Mouse (Mus musculus) MEL (cell line): ENCODE data around the gene Dpep1. TPM values are rescaled to one million over a fixed set of nuclear protein-coding genes. Genes with fewer than 3 reads are reported as not detected.
A peak's percentile ranks its signal among the peaks of the same experiment; 100 is the strongest.

Experiments used
- DNase-seq: peaks from one replicate; pipeline ENCODE4 v3.0.0; 2011; ENCODE audit warnings: low read depth, low spot score
- H3K27ac ChIP-seq: 2 replicates; pipeline ENCODE4 v1.5.1; 2012; ENCODE audit warnings: low read depth, mild to moderate bottlenecking, control low read depth, low read length, moderate library complexity; ENCODE audit not compliant: control insufficient read depth
- H3K27me3 ChIP-seq, 2 experiments: fragments of 150-350 bp in 1 of 2; sonication (generic) in 1 of 2; 2 replicates each; pipeline ENCODE4 v1.6.1; 2012; ENCODE audit warnings: low read length in 2 of 2, mild to moderate bottlenecking in 2 of 2, improper control_type of control experiment in 1 of 2, moderate library complexity in 1 of 2; ENCODE audit not compliant: insufficient read depth in 2 of 2, control insufficient read depth in 1 of 2
- H3K36me3 ChIP-seq, 2 experiments: 2 replicates each; pipeline ENCODE4 v1.6.1; 2012 to 2014; ENCODE audit warnings: low read length in 2 of 2, improper control_type of control experiment in 1 of 2, inconsistent platforms in 1 of 2, mild to moderate bottlenecking in 1 of 2; ENCODE audit not compliant: insufficient read depth in 2 of 2, control insufficient read depth in 1 of 2
- H3K4me1 ChIP-seq, 2 experiments: fragments of 150-350 bp in 1 of 2; sonication (generic) in 1 of 2; 2 replicates each; pipeline ENCODE4 v1.6.1; 2012; ENCODE audit warnings: low read length in 2 of 2, improper control_type of control experiment in 1 of 2, mild to moderate bottlenecking in 1 of 2; ENCODE audit not compliant: insufficient read depth in 2 of 2, control insufficient read depth in 1 of 2
- H3K4me3 ChIP-seq, 2 experiments: fragments of 150-350 bp in 1 of 2; sonication (generic) in 1 of 2; 2 replicates each; pipeline ENCODE4 v1.5.1; 2012; ENCODE audit warnings: low read depth in 2 of 2, low read length in 2 of 2, mild to moderate bottlenecking in 2 of 2, moderate library complexity in 2 of 2, control low read depth in 1 of 2, improper control_type of control experiment in 1 of 2; ENCODE audit not compliant: control insufficient read depth in 1 of 2, insufficient read depth in 1 of 2
- H3K79me2 ChIP-seq: 2 replicates; pipeline ENCODE4 v1.6.1; 2012; ENCODE audit warnings: mild to moderate bottlenecking, low read length, moderate library complexity; ENCODE audit not compliant: control insufficient read depth, poor library complexity, insufficient read depth
- H3K9ac ChIP-seq: 2 replicates; pipeline ENCODE4 v1.6.1; 2012; ENCODE audit warnings: low read depth, mild to moderate bottlenecking, control low read depth, low read length, moderate library complexity; ENCODE audit not compliant: control insufficient read depth, poor library complexity, severe bottlenecking
- H3K9me3 ChIP-seq: fragments of 150-350 bp; sonication (generic); replicated peaks from 2 replicates; pipeline ENCODE4 v1.6.1; 2012; ENCODE audit warnings: mild to moderate bottlenecking, low read length, improper control_type of control experiment, moderate library complexity; ENCODE audit not compliant: insufficient read depth
- BHLHE40 ChIP-seq: IDR thresholded peaks from 2 replicates; pipeline ENCODE4 v1.6.1; 2012; ENCODE audit warnings: low read depth, mild to moderate bottlenecking, inconsistent platforms, low read length, improper control_type of control experiment, borderline replicate concordance
- CTCF ChIP-seq, 3 experiments: IDR thresholded peaks in 2 of 3; conservative IDR thresholded peaks in 1 of 3; 2 replicates each; pipeline ENCODE4 v1.5.1; 2011 to 2012; ENCODE audit warnings: low read length in 3 of 3, low read depth in 2 of 3, mild to moderate bottlenecking in 2 of 3, improper control_type of control experiment in 1 of 3, inconsistent platforms in 1 of 3, mixed read lengths in 1 of 3, moderate library complexity in 1 of 3; ENCODE audit not compliant: control insufficient read depth in 1 of 3, insufficient read depth in 1 of 3, poor library complexity in 1 of 3, severe bottlenecking in 1 of 3
- E2F4 ChIP-seq: IDR thresholded peaks from 2 replicates; pipeline ENCODE4 v1.6.1; 2011; ENCODE audit warnings: low read depth, low read length, improper control_type of control experiment, borderline replicate concordance
- ELF1 ChIP-seq: IDR thresholded peaks from 2 replicates; pipeline ENCODE4 v1.6.1; 2014; ENCODE audit warnings: low read depth, mild to moderate bottlenecking, inconsistent platforms, low read length, improper control_type of control experiment, moderate library complexity
- EP300 ChIP-seq, 2 experiments: IDR thresholded peaks; 2 replicates each; pipeline ENCODE4 v1.6.1; 2011; ENCODE audit warnings: improper control_type of control experiment in 2 of 2, low read length in 2 of 2, low read depth in 1 of 2, mild to moderate bottlenecking in 1 of 2
- GATA1 ChIP-seq: IDR thresholded peaks from 2 replicates; pipeline ENCODE4 v1.6.1; 2011; ENCODE audit warnings: low read depth, low read length, improper control_type of control experiment
- HCFC1 ChIP-seq: IDR thresholded peaks from 2 replicates; pipeline ENCODE4 v1.6.1; 2012; ENCODE audit warnings: low read depth, mild to moderate bottlenecking, inconsistent platforms, low read length, improper control_type of control experiment, moderate library complexity
- JUND ChIP-seq: IDR thresholded peaks from 2 replicates; pipeline ENCODE4 v1.6.1; 2011; ENCODE audit warnings: low read depth, mild to moderate bottlenecking, improper control_type of control experiment, low read length
- MAFK ChIP-seq: IDR thresholded peaks from 2 replicates; pipeline ENCODE4 v1.6.1; 2011; ENCODE audit warnings: low read depth, mild to moderate bottlenecking, low read length, improper control_type of control experiment, borderline replicate concordance
- MAX ChIP-seq: IDR thresholded peaks from 2 replicates; pipeline ENCODE4 v1.6.1; 2011; ENCODE audit warnings: low read length, improper control_type of control experiment
- MAZ ChIP-seq: IDR thresholded peaks from 2 replicates; pipeline ENCODE4 v1.6.1; 2012; ENCODE audit warnings: low read depth, mild to moderate bottlenecking, inconsistent platforms, low read length, improper control_type of control experiment
- MEF2A ChIP-seq: IDR thresholded peaks from 2 replicates; pipeline ENCODE4 v1.6.1; 2014; ENCODE audit warnings: low read depth, mild to moderate bottlenecking, inconsistent platforms, low read length, improper control_type of control experiment; ENCODE audit not compliant: poor library complexity, insufficient replicate concordance, severe bottlenecking; ENCODE audit errors: extremely low read depth
- MXI1 ChIP-seq: IDR thresholded peaks from 2 replicates; pipeline ENCODE4 v1.6.1; 2011; ENCODE audit warnings: mild to moderate bottlenecking, low read depth, low read length, improper control_type of control experiment
- NELFE ChIP-seq: IDR thresholded peaks from 2 replicates; pipeline ENCODE4 v1.6.1; 2011; ENCODE audit warnings: low read depth, low read length, improper control_type of control experiment
- POLR2A ChIP-seq, 2 experiments: IDR thresholded peaks; 2 replicates each; pipeline ENCODE4 v1.6.1; 2011 to 2012; ENCODE audit warnings: low read length in 2 of 2, mild to moderate bottlenecking in 2 of 2, control low read depth in 1 of 2, improper control_type of control experiment in 1 of 2, low read depth in 1 of 2, moderate library complexity in 1 of 2; ENCODE audit not compliant: control insufficient read depth in 1 of 2, insufficient read depth in 1 of 2, poor library complexity in 1 of 2
- POLR2AphosphoS2 ChIP-seq: IDR thresholded peaks from 2 replicates; pipeline ENCODE4 v1.6.1; 2011; ENCODE audit warnings: low read length, improper control_type of control experiment
- SIN3A ChIP-seq: IDR thresholded peaks from 2 replicates; pipeline ENCODE4 v1.6.1; 2012; ENCODE audit warnings: low read length, improper control_type of control experiment, inconsistent platforms
- TAL1 ChIP-seq: IDR thresholded peaks from 2 replicates; pipeline ENCODE4 v1.6.1; 2012; ENCODE audit warnings: mild to moderate bottlenecking, inconsistent platforms, low read length, moderate library complexity, mixed read lengths
- TBP ChIP-seq: IDR thresholded peaks from 2 replicates; pipeline ENCODE4 v1.8.0; 2011; ENCODE audit warnings: low read depth, low read length, improper control_type of control experiment
- TCF12 ChIP-seq: IDR thresholded peaks from 2 replicates; pipeline ENCODE4 v1.6.1; 2014; ENCODE audit warnings: low read depth, mild to moderate bottlenecking, inconsistent platforms, low read length, improper control_type of control experiment, moderate library complexity
- USF2 ChIP-seq, 2 experiments: IDR thresholded peaks; 2 replicates each; pipeline ENCODE4 v1.6.1; 2011 to 2012; ENCODE audit warnings: improper control_type of control experiment in 2 of 2, low read length in 2 of 2, borderline replicate concordance in 1 of 2, inconsistent platforms in 1 of 2, low read depth in 1 of 2, mild to moderate bottlenecking in 1 of 2; ENCODE audit not compliant: insufficient read depth in 1 of 2
- ZC3H11A ChIP-seq: IDR thresholded peaks from 2 replicates; pipeline ENCODE4 v1.6.1; 2012; ENCODE audit warnings: low read depth, mild to moderate bottlenecking, inconsistent platforms, low read length, improper control_type of control experiment
- ZKSCAN1 ChIP-seq: IDR thresholded peaks from 2 replicates; pipeline ENCODE4 v1.6.1; 2012; ENCODE audit warnings: low read depth, mild to moderate bottlenecking, inconsistent platforms, low read length, improper control_type of control experiment, moderate library complexity
- ZMIZ1 ChIP-seq: IDR thresholded peaks from 2 replicates; pipeline ENCODE4 v1.6.1; 2012; ENCODE audit warnings: low read depth, mild to moderate bottlenecking, inconsistent platforms, low read length, improper control_type of control experiment, moderate library complexity
- ZNF384 ChIP-seq: IDR thresholded peaks from 2 replicates; pipeline ENCODE4 v1.6.1; 2012; ENCODE audit warnings: low read depth, mild to moderate bottlenecking, inconsistent platforms, low read length, improper control_type of control experiment
- polyA plus RNA-seq, 2 experiments: library from polyadenylated mRNA; stranded (reverse) in 1 of 2; unstranded in 1 of 2; fragments of >175 nt in 1 of 2; fragments of >200 nt in 1 of 2; gene quantifications; 2 replicates each; pipeline versions ENCODE4 v1.2.1 to v1.2.4; 2012; ENCODE audit warnings: low replicate concordance in 2 of 2, low read depth in 1 of 2; ENCODE audit not compliant: insufficient read length in 2 of 2, insufficient read depth in 1 of 2, missing spikeins in 1 of 2
- total RNA-seq: library from RNA; depleted of rRNA; stranded (reverse); fragments of 300-350 nt; gene quantifications from 2 replicates; pipeline ENCODE4 v1.2.3, GENCODE M21; 2012

Dpep1 gene
- total and polyA plus RNA-seq, 3 experiments, result not detected

GRCm38 (mm10) chr8:123234918-123235519 is 49.0 kb downstream of the Dpep1 start:
- Histone ChIP-seq H3K4me1 (peaks cover 0 to 9% of the 10 kb centered on the region in 2 experiments; a peak in 1 of 4 replicates), H3K9ac (no peak overlapping the region), H3K27ac (no peak overlapping the region), H3K36me3 (no peaks in the 10 kb centered on the region; a peak in 1 of 4 replicates), H3K27me3 (no peaks in the 10 kb centered on the region; a peak in 1 of 4 replicates), H3K9me3 (no peaks in the 10 kb centered on the region), H3K79me2 (no peaks in the 10 kb centered on the region; the same call in 1 of the 2 replicates), H3K4me3 (peak overlapping the region; percentile 78 to 90; a peak in 3 of 4 replicates)
- no peak for TF ChIP-seq ZKSCAN1
- no peak for TF ChIP-seq GATA1
- no peak for TF ChIP-seq USF2 (IDR thresholded peaks at IDR 0.05; ENCODE audit: borderline replicate concordance in 1 of 2, insufficient read depth in 1 of 2, low read depth in 1 of 2, low read length in 2 of 2)
- TF ChIP-seq POLR2AphosphoS2, result 0 out of 2 replicates have a peak, but pooled peaks have one; percentile 6
- TF ChIP-seq BHLHE40, result no peak
- TF ChIP-seq POLR2A (IDR thresholded peaks at IDR 0.05; ENCODE audit: control insufficient read depth in 1 of 2, insufficient read depth in 1 of 2, low read depth in 1 of 2, low read length in 2 of 2, poor library complexity in 1 of 2), result no peak
- TF ChIP-seq MAX, result no peak
- no peak for DNase-seq

- no peaks in the 10 kb centered on the region; a peak in 1 of 4 replicates for H3K27me3 ChIP-seq
- peak within 1 kb of the TSS; percentile 71 for H3K9ac ChIP-seq
- no peaks in the 10 kb centered on the region; the same call in 1 of the 2 replicates for H3K79me2 ChIP-seq
- H3K27ac ChIP-seq, result no peak within 1 kb of the TSS
- no peak for TF ChIP-seq TAL1
- no peak for TF ChIP-seq ZNF384
- TF ChIP-seq E2F4, result no peak
- TF ChIP-seq EP300 (IDR thresholded peaks at IDR 0.05; ENCODE audit: low read depth in 1 of 2, low read length in 2 of 2), result no peak
- 0 out of 2 replicates have a peak, but pooled peaks have one; percentile 32 for TF ChIP-seq TBP
- no peak for TF ChIP-seq ZC3H11A
- no peak for TF ChIP-seq NELFE
- peak; percentile 49; the same call in 1 of the 2 replicates for TF ChIP-seq ELF1
- TF ChIP-seq MXI1, result peak; percentile 19; the same call in 1 of the 2 replicates
- no peak for TF ChIP-seq GATA1
- no peak for TF ChIP-seq MAX
- TF ChIP-seq MAFK, result no peak
- TF ChIP-seq JUND, result no peak
- TF ChIP-seq POLR2AphosphoS2, result peak; percentile 30; the same call in 1 of the 2 replicates
- peak; percentile 50; the same call in 1 of the 2 replicates for TF ChIP-seq SIN3A
- TF ChIP-seq TCF12, result no peak
- no peak for TF ChIP-seq MAZ
- no peak for TF ChIP-seq MEF2A
- TF ChIP-seq ZKSCAN1, result no peak
- peak; percentile 9 to 45 (median 39); a peak in 4 of 6 replicates for TF ChIP-seq CTCF (IDR thresholded peaks at IDR 0.05 in 2 of 3, conservative IDR thresholded peaks at IDR 0.05 in 1 of 3; ENCODE audit: control insufficient read depth in 1 of 3, insufficient read depth in 1 of 3, low read depth in 2 of 3, low read length in 3 of 3, poor library complexity in 1 of 3, severe bottlenecking in 1 of 3)
- TF ChIP-seq ZMIZ1, result peak; percentile 45; the same call in 1 of the 2 replicates
- peak; percentile 55; the same call in 1 of the 2 replicates for TF ChIP-seq HCFC1
- H3K9me3 ChIP-seq, result no peaks in the 10 kb centered on the region
- H3K4me3 ChIP-seq, result peak within 1 kb of the TSS; percentile 78 to 90
- DNase-seq, result peak; percentile 92
- H3K4me1 ChIP-seq, result peaks cover 0 to 9% of the 10 kb centered on the region in 2 experiments; a peak in 1 of 4 replicates
- H3K36me3 ChIP-seq, result no peaks in the 10 kb centered on the region; a peak in 1 of 4 replicates
Measured at GRCm38 (mm10) chr8:123235520-123236497, 49.8 kb downstream of the Dpep1 start, which contains the start of gene Spata2l. Gene Spata2l (minus strand): TSS chr8:123236233.
